Mouse (Mus musculus) kidney, adult 10 weeks (tissue): ENCODE data around the gene Vax1. TPM values are rescaled to one million over a fixed set of nuclear protein-coding genes. Genes with fewer than 3 reads are reported as not detected.

Experiments
- polyA plus RNA-seq: library from polyadenylated mRNA; stranded (reverse); fragments of 350-450 nt; fragmentation: Illumina TruSeq; extraction: RNeasy Lipid Tissue Mini Kit (QIAGEN cat#74804); gene quantifications from one replicate; pipeline ENCODE4 v1.2.3, GENCODE M21; 2014; ENCODE audit warnings: low read depth, low replicate concordance

Gene Vax1
- not detected for polyA plus RNA-seq

GRCm38 (mm10) chr19:59169936-59170765, at the start of gene Vax1:
TSS of gene Vax1 (minus strand) at chr19:59170056.

GRCm38 (mm10) chr19:59218991-59219390, 49.1 kb upstream of the Vax1 start, which contains the start of gene Kcnk18:
TSS of gene Kcnk18 (plus strand) at chr19:59219214.

Other genes starting within 250 kb of the Vax1 start
- not detected for gene Eno4, start 226.6 kb downstream of the Vax1 start, polyA plus RNA-seq
- gene Hspa12a, start 226.4 kb downstream of the Vax1 start, polyA plus RNA-seq, result 22.7 TPM
- gene Shtn1, start 94.0 kb downstream of the Vax1 start, polyA plus RNA-seq, result 19.8 TPM
- not detected for gene Kcnk18, start 49.2 kb upstream of the Vax1 start, polyA plus RNA-seq
- 0.44 TPM for gene Slc18a2, start 90.8 kb upstream of the Vax1 start, polyA plus RNA-seq
- gene Rps12-ps3, start 152.2 kb upstream of the Vax1 start, polyA plus RNA-seq, result 1.5 TPM
- 52.5 TPM for gene Pdzd8, start 175.7 kb upstream of the Vax1 start, polyA plus RNA-seq